Mouse (Mus musculus) brain, embryonic 14.5 days (tissue): ENCODE results near the gene Plekhd1.

ENCODE experiments used
- CTCF ChIP-seq: fragments of 200-500 bp; IDR thresholded peaks from 2 replicates; pipeline ENCODE4 v1.5.1; 2012; ENCODE audit warnings: inconsistent platforms, mild to moderate bottlenecking, moderate library complexity, borderline replicate concordance; ENCODE audit not compliant: insufficient read depth, insufficient read length; ENCODE audit errors: extremely low read depth
- POLR2A ChIP-seq: fragments of 200-500 bp; IDR thresholded peaks from 2 replicates; pipeline ENCODE4 v1.6.1; 2012; ENCODE audit warnings: mild to moderate bottlenecking, inconsistent platforms, borderline replicate concordance; ENCODE audit not compliant: poor library complexity, insufficient read depth, insufficient read length, severe bottlenecking; ENCODE audit errors: extremely low read depth

DNA sequence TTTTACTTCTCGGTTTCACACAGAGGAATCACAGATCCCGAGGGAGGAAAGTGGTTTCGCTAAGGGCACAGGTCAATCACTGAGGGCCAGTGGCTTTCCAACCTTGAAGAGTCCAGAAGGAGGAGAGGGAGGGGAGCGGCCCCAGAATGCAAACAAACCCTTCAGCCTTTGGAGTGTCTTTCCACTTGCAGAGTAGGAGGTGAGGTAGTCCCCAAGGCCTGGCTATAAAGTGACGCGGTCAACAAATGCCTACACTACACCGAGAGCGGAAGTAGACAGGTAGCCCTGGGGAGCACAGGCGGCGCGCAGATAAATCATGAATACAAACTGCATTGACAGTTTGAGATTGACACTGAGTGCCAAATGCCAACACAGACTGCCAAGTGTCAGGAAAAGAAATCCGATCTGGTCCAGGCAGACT is 710 bp upstream of the Plekhd1 start:
- TF ChIP-seq CTCF, result no peak
- no peak for TF ChIP-seq POLR2A
